Mouse (Mus musculus) heart, embryonic 14.5 days (tissue): Measurements from ENCODE around the gene Col19a1. TPM values are rescaled to one million over a fixed set of nuclear protein-coding genes. Genes with fewer than 3 reads are reported as not detected.

Source experiments
- ATAC-seq: fragments of 200-750 bp; cut with Nextera tagmentation; 2 replicates; pipeline ENCODE4 v1.8.0; 2017; ENCODE audit warnings: low read depth, moderate TSS enrichment; ENCODE audit not compliant: insufficient number of reproducible peaks, insufficient read depth, low FRiP score
- H3K27ac ChIP-seq, 2 experiments: fragments of 200-500 bp in 1 of 2; fragments of 300-500 bp in 1 of 2; sonication (generic) in 1 of 2; replicated peaks in 1 of 2; 2 replicates each; pipeline ENCODE4 v1.5.1; 2012 to 2014; ENCODE audit warnings: low read depth in 2 of 2, low read length in 2 of 2, control low read depth in 1 of 2, mild to moderate bottlenecking in 1 of 2, mixed read lengths in 1 of 2; ENCODE audit not compliant: control insufficient read depth in 1 of 2, insufficient read depth in 1 of 2
- H3K27me3 ChIP-seq: fragments of 300-500 bp; sonication (generic); 2 replicates; pipeline ENCODE4 v1.6.1; 2014; ENCODE audit warnings: mild to moderate bottlenecking, low read length, control low read depth; ENCODE audit not compliant: control insufficient read depth, insufficient read depth
- H3K36me3 ChIP-seq: fragments of 300-500 bp; sonication (generic); 2 replicates; pipeline ENCODE4 v1.6.1; 2014; ENCODE audit warnings: mild to moderate bottlenecking, control low read depth, low read length, mixed read lengths; ENCODE audit not compliant: control insufficient read depth, insufficient read depth
- H3K4me1 ChIP-seq, 2 experiments: fragments of 200-500 bp in 1 of 2; fragments of 300-500 bp in 1 of 2; sonication (generic) in 1 of 2; 2 replicates each; pipeline ENCODE4 v1.6.1; 2012 to 2014; ENCODE audit warnings: low read length in 2 of 2, control low read depth in 1 of 2, mixed read lengths in 1 of 2; ENCODE audit not compliant: control insufficient read depth in 2 of 2, insufficient read depth in 2 of 2
- H3K4me2 ChIP-seq: fragments of 300-500 bp; sonication (generic); 2 replicates; pipeline ENCODE4 v1.6.1; 2014; ENCODE audit warnings: mild to moderate bottlenecking, low read length
- H3K4me3 ChIP-seq, 2 experiments: fragments of 200-500 bp in 1 of 2; fragments of 300-500 bp in 1 of 2; sonication (generic) in 1 of 2; 2 replicates each; pipeline ENCODE4 v1.5.1; 2012 to 2014; ENCODE audit warnings: low read length in 2 of 2, mild to moderate bottlenecking in 2 of 2, control low read depth in 1 of 2, low read depth in 1 of 2, moderate library complexity in 1 of 2; ENCODE audit not compliant: control insufficient read depth in 1 of 2, insufficient read depth in 1 of 2
- H3K9ac ChIP-seq: fragments of 300-500 bp; sonication (generic); 2 replicates; pipeline ENCODE4 v1.6.1; 2014; ENCODE audit warnings: mild to moderate bottlenecking, low read length
- H3K9me3 ChIP-seq: fragments of 300-500 bp; sonication (generic); 2 replicates; pipeline ENCODE4 v1.6.1; 2016; ENCODE audit warnings: low read length, control low read depth; ENCODE audit not compliant: control insufficient read depth
- WGBS: fragments of 180-500 bp; shearing (Covaris S2); extraction: QIAGEN DNeasy Blood & Tissue Kit; methylation state at CpG from one replicate; pipeline ENCODE4 v1.1.7; 2014; 5-methylcytosine and 5-hydroxymethylcytosine counted together
- polyA plus RNA-seq: library from polyadenylated mRNA; unstranded; fragments of >200 nt; fragmentation: Nextera tagmentation; extraction: Ambion mirVana; gene quantifications from 2 replicates; pipeline ENCODE4 v1.2.1, GENCODE M21; 2014

Col19a1 gene
- polyA plus RNA-seq, 1 experiment from 2014 or later = not detected

DNA sequence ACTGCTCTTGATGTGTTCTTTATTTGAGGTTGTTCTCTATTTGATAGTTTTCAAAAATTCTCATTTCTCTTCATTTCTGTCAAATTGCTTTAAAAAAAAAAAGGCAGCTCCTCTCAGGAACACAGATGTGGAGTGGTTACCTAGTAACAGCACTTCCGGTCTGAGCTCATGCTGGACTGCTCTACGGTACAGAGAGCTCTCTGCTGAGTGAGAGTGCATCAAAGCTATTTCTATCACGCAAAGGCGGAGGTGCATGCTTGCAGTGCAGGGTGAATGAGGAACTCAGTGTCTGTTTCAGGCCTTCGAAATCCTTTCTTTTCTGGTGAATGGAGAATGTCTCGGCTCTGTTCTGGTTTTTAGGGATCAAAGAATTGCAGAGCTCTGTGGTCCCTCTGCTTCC lies 368.2 kb downstream of the Col19a1 start:
- Histone ChIP-seq H3K4me3 (no peak overlapping the region), H3K36me3 (no peaks in the 10 kb centered on the region), H3K4me2 (no peak overlapping the region), H3K4me1 (no peaks in the 10 kb centered on the region), H3K9ac (no peak overlapping the region), H3K27ac (no peak overlapping the region), H3K9me3 (no peaks in the 10 kb centered on the region), H3K27me3 (no peaks in the 10 kb centered on the region)
- WGBS = 33% methylated on average over 6 of the region's 6 CpGs
- ATAC-seq = no peak

Other genes with a start within 250 kb of the Col19a1 start
- 25.9 and 31.9 TPM in 2 replicates for gene Lmbrd1, start 91.2 kb upstream of the Col19a1 start, polyA plus RNA-seq